Comparison of ENCODE assay signal across 12 mouse cellular contexts in genomic region chr5:38466569-38467110, GRCm38 (mm10).
"Had no signal": no experiment of that assay in that cellular context is flagged by ENCODE, and none has a peak within 500 bp of the region (broad histone marks: within the 10 kb centered on the region; RNA-seq: fewer than 3 reads in every experiment).

No protein-coding gene starts in this region.

- H3K27me3 ChIP-seq: limb, embryonic 13.5 days; midbrain, embryonic 15.5 days; neural tube, embryonic 12.5 days had no signal

- H3K36me3 ChIP-seq: limb, embryonic 13.5 days; midbrain, embryonic 15.5 days; neural tube, embryonic 12.5 days had no signal

- H3K4me1 ChIP-seq: limb, embryonic 13.5 days; midbrain, embryonic 15.5 days; neural tube, embryonic 12.5 days had no signal

- H3K27ac ChIP-seq: limb, embryonic 13.5 days; liver, embryonic 14.5 days; macrophage; midbrain, embryonic 15.5 days; neural tube, embryonic 12.5 days had no signal

- H3K4me3 ChIP-seq: limb, embryonic 13.5 days; megakaryocyte, embryonic 14.5 days; midbrain, embryonic 15.5 days; neural tube, embryonic 12.5 days had no signal

- DNase-seq: kidney, postnatal 10 days; left cerebral cortex, postnatal 4 days; lung, embryonic 14.5 days; lung, postnatal 10 days; right cerebral cortex, postnatal 4 days; spleen, adult 18-20 months had no signal
